Mouse (Mus musculus): ENCODE measurements around the gene Zfp827.

Gene Zfp827

GRCm38 (mm10) chr8:79027977-79028487, at the start of gene Zfp827:
Gene Zfp827 (plus strand): TSS chr8:79028437.
- peak; percentile 93 for DNase-seq

DNA sequence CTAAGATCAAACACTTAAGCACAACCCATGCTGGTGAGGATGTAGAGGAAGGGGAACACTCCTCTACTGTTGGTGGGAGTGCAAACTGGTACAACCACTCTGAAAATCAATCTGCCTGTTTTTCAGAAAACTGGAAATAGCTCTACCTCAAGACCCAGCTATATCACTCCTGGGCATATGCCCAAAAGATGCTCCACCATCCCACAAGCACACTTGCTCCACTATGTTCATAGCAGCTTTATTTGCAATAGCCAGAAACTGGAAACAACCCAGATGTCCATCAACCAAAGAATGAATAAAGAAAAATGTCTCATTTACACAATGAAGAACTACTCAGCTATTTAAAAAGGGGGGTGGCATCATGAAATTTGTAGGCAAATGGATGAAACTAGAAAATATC, 23.9 kb upstream of the Zfp827 start:
- DNase-seq = no peak

DNA sequence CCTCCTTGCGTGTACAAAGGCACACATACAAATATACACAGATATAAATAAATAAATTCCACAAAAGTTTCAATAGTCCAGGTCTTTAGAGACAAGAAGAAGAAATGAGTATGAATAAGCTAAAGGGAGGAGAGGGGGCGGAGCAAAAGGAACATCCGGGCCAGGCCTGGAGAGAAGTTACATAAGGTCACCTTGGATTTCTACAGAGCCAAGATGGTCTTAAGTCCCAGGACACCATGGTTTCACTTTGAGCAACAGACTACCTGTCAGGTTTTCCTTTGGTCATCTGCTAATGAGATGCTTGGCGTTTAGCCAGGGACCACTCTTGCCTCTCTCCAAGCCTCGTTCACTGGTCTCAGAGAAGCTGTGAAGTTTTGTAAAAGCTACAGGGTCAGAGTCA, 13.2 kb upstream of the Zfp827 start:
- no peak for DNase-seq

GRCm38 (mm10) chr8:79016076-79016475, 12.2 kb upstream of the Zfp827 start:
- no peak for DNase-seq

DNA sequence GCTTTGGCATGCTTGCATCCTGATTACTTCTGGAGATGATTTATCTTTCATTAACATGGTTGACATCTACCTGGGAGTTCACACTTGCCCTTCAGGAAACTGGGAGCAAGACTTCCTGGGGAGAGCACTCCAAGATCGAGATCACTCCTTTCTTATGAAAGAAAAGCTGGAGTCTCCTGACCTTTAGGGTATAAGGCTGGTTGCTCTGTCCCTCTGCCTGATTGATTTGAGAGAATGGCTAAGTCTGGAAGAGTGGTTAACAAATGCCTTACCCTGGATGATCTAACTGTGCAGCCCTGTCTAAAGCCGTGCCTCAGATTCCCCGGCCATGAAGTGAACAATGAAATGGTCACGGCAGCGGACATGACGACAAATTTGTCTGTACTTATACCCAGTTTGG, 11.7 kb upstream of the Zfp827 start:
- no peak for DNase-seq

DNA sequence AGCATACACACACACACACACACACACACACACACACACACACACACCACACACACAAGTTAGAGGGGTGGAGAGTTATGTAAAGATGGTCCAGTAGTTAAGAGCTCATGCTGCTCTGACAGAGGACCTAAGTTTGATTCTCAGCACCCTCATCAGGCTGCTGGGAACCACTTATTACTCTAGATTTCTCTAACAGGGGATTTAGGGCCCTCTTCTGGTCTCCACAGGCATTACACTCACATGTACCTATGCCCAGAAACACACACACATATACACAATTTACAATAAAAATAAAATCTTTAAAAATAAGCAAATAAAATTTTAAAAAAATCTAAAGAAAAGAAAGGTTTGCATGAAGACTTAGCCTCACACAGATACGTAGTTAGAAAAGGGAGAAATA, 4.3 kb upstream of the Zfp827 start:
- no peak for DNase-seq

GRCm38 (mm10) chr8:79027319-79027718, 918 bp upstream of the Zfp827 start:
- DNase-seq = no peak

GRCm38 (mm10) chr8:79028541-79029395, 531 bp downstream of the Zfp827 start:
- DNase-seq = peak; percentile 61

DNA sequence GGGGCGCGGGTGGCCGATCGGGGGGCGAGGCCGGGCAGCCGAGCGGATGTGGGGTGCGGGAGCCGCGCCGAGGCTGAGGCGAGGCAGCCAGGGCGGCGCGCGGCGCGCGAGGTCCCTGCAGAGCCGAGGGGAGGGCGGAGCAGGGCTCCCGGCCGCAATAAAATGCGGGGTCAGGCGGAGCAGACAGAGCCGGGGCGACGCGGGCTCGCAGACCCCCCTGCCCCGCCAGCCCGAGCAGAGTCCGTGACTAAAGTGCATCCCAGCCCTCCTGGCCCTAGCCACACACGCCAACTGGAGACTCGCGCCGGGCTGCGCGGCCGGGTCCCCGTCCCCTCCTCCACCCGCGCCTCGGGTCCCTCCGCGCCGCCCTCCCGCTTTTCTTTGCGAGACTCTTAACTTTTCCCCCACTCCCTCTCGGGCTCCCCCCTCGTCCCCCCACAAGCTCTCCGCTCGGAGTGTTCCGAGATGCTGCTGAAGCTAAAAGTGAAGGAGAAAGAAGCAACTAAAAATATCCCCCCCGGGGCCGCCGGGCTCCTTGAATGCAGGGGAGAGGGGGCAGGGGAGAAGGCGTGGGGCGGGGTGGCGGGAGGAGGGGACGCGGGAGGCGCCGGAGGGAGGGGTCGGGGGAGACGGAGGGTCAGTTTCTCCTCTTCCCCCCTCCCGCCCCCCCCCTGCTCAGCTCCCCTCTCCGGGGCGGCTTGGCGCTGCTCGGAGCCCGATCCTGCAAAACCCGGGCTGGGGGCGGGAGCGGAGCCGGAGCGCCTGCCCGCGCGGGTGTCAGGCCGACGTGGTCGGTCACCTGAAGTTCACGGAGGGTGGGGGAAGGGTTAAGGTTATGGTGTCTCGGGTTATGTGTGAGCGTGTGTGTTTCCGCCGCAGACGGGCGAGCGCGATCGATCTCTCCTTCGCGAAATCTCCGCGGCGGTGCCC, 1.4 kb downstream of the Zfp827 start:
- DNase-seq = peak; percentile 90

DNA sequence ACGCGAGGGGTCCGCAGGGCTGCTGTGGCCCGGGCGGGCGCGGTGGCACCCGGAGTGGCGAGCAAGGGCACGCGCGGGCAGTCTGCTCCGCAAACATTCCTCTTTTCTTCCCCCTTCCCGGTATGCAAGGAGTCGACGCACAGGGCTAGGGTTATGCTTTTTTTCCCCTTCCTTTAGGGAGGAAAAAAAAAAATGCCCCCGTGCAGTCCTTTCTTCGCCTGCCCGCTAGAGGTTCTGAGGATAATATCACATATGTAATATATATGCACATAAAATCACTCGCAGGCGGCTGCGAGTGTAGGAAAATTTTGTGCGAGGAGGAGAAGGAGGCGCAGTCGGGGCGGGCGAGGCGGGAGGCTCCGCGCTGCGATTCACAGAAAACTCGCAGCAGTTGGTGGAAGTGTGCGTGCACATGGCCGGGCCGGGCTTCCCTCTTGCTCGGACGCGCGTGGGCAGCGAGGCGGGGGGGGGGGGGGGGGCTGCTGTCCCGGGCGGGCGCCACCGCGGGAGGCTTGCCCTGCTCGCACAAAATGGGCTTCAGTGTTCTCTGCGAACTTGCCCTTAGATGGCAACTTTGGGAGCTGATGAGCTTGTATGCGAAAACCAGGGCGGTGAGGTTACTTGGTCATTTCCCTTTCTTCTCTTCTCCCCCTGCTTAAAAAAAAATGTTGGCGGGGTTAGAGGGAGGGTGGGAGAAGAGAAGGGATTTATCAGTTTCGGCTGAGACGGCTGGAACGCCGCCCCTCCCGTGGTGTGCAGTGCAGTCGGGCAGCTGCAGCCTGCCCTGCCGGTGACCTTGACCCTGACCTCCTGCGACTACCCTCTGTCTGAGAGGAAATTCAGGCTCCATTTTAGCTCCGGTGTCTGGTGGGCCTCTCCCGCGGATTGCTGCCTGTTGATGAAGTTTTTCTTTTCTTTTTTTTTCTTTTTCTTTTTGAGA, 2.4 kb downstream of the Zfp827 start:
- peak; percentile 91 for DNase-seq

- DNase-seq = no peak
These were observed 9.3 kb downstream of the Zfp827 start for GRCm38 (mm10) chr8:79037532-79037931.

GRCm38 (mm10) chr8:79037991-79038390, 9.8 kb downstream of the Zfp827 start:
- DNase-seq = no peak

DNA sequence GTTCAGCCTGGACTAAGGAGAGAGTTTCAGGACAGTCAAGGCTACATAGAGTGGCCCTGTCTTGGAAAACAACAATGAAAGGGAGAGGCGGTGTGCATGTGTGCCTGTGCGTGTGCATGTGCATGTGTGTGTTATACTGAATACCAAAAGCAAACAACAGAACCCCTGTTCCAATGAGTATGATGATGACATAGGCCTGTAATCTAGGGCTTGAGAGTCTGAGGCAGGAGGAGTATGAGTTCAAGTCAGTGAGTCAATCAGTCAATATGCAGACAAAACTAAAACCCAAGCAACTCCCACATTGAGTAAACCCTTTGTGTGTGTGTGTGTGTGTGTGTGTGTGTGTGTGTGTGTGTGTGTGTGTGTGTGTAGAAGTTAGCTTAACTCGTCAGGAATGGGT, 13.2 kb downstream of the Zfp827 start:
- no peak for DNase-seq

- no peak for DNase-seq
These were observed 14.0 kb downstream of the Zfp827 start for GRCm38 (mm10) chr8:79042252-79042651.

DNA sequence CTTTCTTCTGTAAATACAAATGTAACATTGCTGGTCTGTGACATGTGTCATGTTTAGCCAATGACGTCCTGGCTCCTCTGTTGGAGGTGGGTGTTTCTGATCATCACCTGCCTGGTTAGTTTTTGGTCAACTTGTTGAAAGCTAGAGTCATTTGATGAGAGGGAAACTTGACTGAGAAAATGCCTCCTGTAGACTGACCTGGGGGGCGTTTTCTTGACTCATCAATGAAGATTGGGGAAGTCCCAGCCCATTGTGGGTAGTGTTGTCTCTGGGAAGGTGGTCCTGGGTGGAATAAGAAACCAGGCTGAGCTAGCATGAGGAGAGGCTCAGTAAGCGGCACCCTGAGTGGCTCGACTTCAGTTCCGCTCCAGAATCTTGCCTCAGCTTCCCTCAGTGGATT, 16.4 kb downstream of the Zfp827 start:
- DNase-seq = no peak

GRCm38 (mm10) chr8:79046659-79047058, 18.4 kb downstream of the Zfp827 start:
- no peak for DNase-seq

DNA sequence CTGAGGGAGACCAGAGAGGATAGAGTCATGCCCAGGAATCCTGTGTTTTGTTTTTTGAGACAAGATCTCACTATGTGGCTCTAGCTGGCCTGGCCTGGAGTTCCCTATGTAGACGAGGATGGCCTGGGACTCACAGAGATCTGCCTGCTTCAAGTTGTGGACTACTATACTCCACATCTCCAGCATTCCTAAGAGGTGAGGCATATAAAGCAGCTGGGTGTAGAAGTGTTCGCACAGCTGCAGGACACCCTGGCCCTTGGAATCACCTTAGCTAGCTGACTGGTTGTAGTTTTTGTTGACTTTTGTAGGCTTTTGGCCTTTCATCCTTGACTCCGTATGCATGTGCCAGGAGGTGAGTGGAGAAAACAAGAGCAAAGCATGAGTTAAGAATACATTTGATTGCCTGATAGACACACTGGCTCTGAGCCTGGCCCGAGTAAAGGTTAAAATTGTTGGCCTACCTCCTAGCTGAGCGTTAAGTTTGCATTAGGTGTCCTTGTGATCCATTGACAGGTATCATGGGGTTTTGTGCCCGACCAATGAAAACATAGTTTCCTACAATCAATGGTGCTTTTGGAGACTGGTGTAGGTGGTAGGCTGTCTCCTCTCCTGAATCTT, 20.3 kb downstream of the Zfp827 start:
- DNase-seq = no peak

- no peak for DNase-seq
These were observed 26.0 kb downstream of the Zfp827 start for GRCm38 (mm10) chr8:79054222-79054621.

DNA sequence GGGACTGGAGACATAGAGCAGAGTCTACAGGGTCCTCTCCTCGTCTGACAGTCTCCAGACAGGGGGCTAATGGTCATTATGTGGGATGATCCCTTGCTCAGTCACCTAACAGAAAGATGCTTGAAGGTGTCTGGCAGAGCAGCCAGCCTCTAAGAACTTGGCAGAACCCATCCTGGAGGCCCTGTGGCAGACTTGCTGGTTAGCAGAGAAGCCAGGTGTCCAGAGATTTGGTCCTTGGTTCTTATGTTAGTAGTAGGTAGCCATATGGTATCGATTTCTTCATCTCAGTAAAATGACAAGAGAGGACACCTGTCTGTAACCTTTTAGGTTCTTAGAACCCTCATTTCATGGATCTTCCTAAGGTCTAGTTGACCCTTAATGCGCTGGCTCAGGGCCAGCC, 28.9 kb downstream of the Zfp827 start:
- no peak for DNase-seq

DNA sequence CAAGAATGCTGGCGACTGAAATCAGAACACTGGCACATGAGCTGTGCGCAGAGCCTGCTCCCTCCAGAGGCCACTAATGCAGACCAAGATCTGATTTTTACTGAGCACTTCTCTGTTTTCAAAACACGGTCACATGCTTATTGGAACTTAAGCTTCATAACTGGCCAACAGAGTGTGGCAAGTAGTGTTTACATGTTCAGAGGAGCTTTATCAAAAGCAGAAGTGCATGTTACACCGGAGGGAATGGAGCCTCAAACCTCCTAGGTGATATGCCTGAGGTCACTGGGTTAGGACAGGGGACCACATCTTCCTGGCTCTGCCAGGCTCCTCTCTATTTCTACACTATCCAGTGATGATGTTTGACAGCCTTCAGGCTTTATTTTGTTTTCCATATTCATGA, 31.1 kb downstream of the Zfp827 start:
- no peak for DNase-seq

GRCm38 (mm10) chr8:79060013-79060609, 31.9 kb downstream of the Zfp827 start:
- peak; percentile 67 for DNase-seq

- DNase-seq = no peak
These were observed 37.7 kb downstream of the Zfp827 start for GRCm38 (mm10) chr8:79065924-79066323.
